Mouse (Mus musculus) ovary, postnatal 14 days (tissue): Measurements from ENCODE around the gene Apobec2.
A peak's percentile ranks its signal among the peaks of the same experiment; 100 is the strongest.

Experiments used
- DNase-seq: peaks from one replicate; pipeline ENCODE4 v3.0.0; 2022; ENCODE audit warnings: low spot score

The Apobec2 gene

GRCm38 (mm10) chr17:48408526-48409291 lies 24.0 kb downstream of the Apobec2 start:
- peak; percentile 46 for DNase-seq

GRCm38 (mm10) chr17:48407910-48408525 lies 24.7 kb downstream of the Apobec2 start:
- DNase-seq: no peak

GRCm38 (mm10) chr17:48407154-48407553 lies 25.6 kb downstream of the Apobec2 start:
- no peak for DNase-seq

GRCm38 (mm10) chr17:48404706-48405105 lies 28.0 kb downstream of the Apobec2 start:
- no peak for DNase-seq

- DNase-seq: no peak
Measured at GRCm38 (mm10) chr17:48403848-48404247, 28.9 kb downstream of the Apobec2 start.

GRCm38 (mm10) chr17:48402751-48403150 lies 30.0 kb downstream of the Apobec2 start:
- DNase-seq: no peak

GRCm38 (mm10) chr17:48401710-48402109 lies 31.0 kb downstream of the Apobec2 start:
- no peak for DNase-seq

- DNase-seq: no peak
Measured at GRCm38 (mm10) chr17:48392616-48393015, 40.1 kb downstream of the Apobec2 start.

- DNase-seq: no peak
Measured at GRCm38 (mm10) chr17:48391446-48391845, 41.3 kb downstream of the Apobec2 start.

GRCm38 (mm10) chr17:48389442-48389841 lies 43.3 kb downstream of the Apobec2 start:
- DNase-seq: no peak

GRCm38 (mm10) chr17:48388666-48389065 lies 44.1 kb downstream of the Apobec2 start:
- no peak for DNase-seq

GRCm38 (mm10) chr17:48385786-48386461 lies 46.8 kb downstream of the Apobec2 start:
- no peak for DNase-seq

GRCm38 (mm10) chr17:48379050-48379449 lies 53.7 kb downstream of the Apobec2 start:
- no peak for DNase-seq

GRCm38 (mm10) chr17:48376102-48376501 lies 56.6 kb downstream of the Apobec2 start:
- no peak for DNase-seq

- no peak for DNase-seq
Measured at GRCm38 (mm10) chr17:48372987-48373386, 59.7 kb downstream of the Apobec2 start.

GRCm38 (mm10) chr17:48371621-48372020 lies 61.1 kb downstream of the Apobec2 start:
- no peak for DNase-seq
